Mouse (Mus musculus) lung, embryonic 15.5 days (tissue): Measurements from ENCODE around the gene Tmprss9. TPM values are rescaled to one million over a fixed set of nuclear protein-coding genes. Genes with fewer than 3 reads are reported as not detected.

ENCODE experiments used
- ATAC-seq: fragments of 200-750 bp; cut with Nextera tagmentation; 2 replicates; pipeline ENCODE4 v1.8.0; 2017; ENCODE audit warnings: moderate number of reproducible peaks, borderline replicate concordance; ENCODE audit not compliant: low FRiP score, low TSS enrichment; ENCODE audit errors: extremely low read depth
- H3K27ac ChIP-seq: fragments of 300-500 bp; sonication (generic); 2 replicates; pipeline ENCODE4 v1.5.1; 2015; ENCODE audit warnings: moderate library complexity, mild to moderate bottlenecking, inconsistent platforms
- H3K27me3 ChIP-seq: fragments of 300-500 bp; sonication (generic); 2 replicates; pipeline ENCODE4 v1.6.1; 2015; ENCODE audit warnings: inconsistent platforms
- H3K36me3 ChIP-seq: fragments of 300-500 bp; sonication (generic); 2 replicates; pipeline ENCODE4 v1.6.1; 2015; ENCODE audit warnings: inconsistent platforms
- H3K4me1 ChIP-seq: fragments of 300-500 bp; sonication (generic); 2 replicates; pipeline ENCODE4 v1.6.1; 2015; ENCODE audit warnings: inconsistent platforms
- H3K4me2 ChIP-seq: fragments of 300-500 bp; sonication (generic); 2 replicates; pipeline ENCODE4 v1.6.1; 2015; ENCODE audit warnings: inconsistent platforms, mild to moderate bottlenecking, moderate library complexity
- H3K4me3 ChIP-seq: fragments of 300-500 bp; sonication (generic); 2 replicates; pipeline ENCODE4 v1.5.1; 2015; ENCODE audit warnings: mild to moderate bottlenecking, inconsistent platforms
- H3K9ac ChIP-seq: fragments of 300-500 bp; sonication (generic); 2 replicates; pipeline ENCODE4 v1.6.1; 2015; ENCODE audit warnings: inconsistent platforms
- H3K9me3 ChIP-seq: fragments of 300-500 bp; sonication (generic); 2 replicates; pipeline ENCODE4 v1.6.1; 2016; ENCODE audit warnings: inconsistent platforms
- WGBS: fragments of 180-500 bp; shearing (Covaris S2); methylation state at CpG from one replicate; pipeline ENCODE4 v1.1.7; 2015; 5-methylcytosine and 5-hydroxymethylcytosine counted together
- microRNA counts: library from miRNA; unstranded; fragments of <30 nt; microRNA quantifications from one replicate; lab custom pipeline; 2016
- microRNA-seq: library from miRNA; unstranded; fragments of <30 nt; microRNA quantifications from one replicate; pipeline ENCODE4, GENCODE M21; 2016
- polyA plus RNA-seq: library from polyadenylated mRNA; unstranded; fragments of >200 nt; fragmentation: Nextera tagmentation; extraction: Ambion mirVana; gene quantifications from 2 replicates; pipeline ENCODE4 v1.2.1, GENCODE M21; 2015

Tmprss9 gene
- polyA plus RNA-seq, 1 experiment from 2014 or later: not detected

GRCm38 (mm10) chr10:80944231-80944630 is 72.6 kb downstream of the Tmprss9 start:
- Histone ChIP-seq H3K27ac (no peak overlapping the region), H3K36me3 (no peaks in the 10 kb centered on the region), H3K27me3 (no peaks in the 10 kb centered on the region), H3K9ac (no peak overlapping the region), H3K4me2 (no peak overlapping the region), H3K4me3 (no peak overlapping the region), H3K4me1 (peaks cover 46% of the 10 kb centered on the region), H3K9me3 (no peaks in the 10 kb centered on the region)
- WGBS: 71% methylated on average over 5 of the region's 5 CpGs
- no peak for ATAC-seq

GRCm38 (mm10) chr10:80946684-80947437 is 75.2 kb downstream of the Tmprss9 start:
- Histone ChIP-seq H3K4me1 (peaks cover 30% of the 10 kb centered on the region), H3K36me3 (no peaks in the 10 kb centered on the region), H3K27ac (peak overlapping the region; percentile 32), H3K4me2 (no peak overlapping the region), H3K4me3 (no peak overlapping the region), H3K9me3 (no peaks in the 10 kb centered on the region), H3K9ac (no peak overlapping the region), H3K27me3 (no peaks in the 10 kb centered on the region)
- ATAC-seq: no peak
- WGBS: 59% methylated on average over 14 of the region's 14 CpGs

GRCm38 (mm10) chr10:80947802-80948201 is 76.2 kb downstream of the Tmprss9 start:
- H3K9me3 ChIP-seq: no peaks in the 10 kb centered on the region
- H3K4me1 ChIP-seq: peaks cover 30% of the 10 kb centered on the region
- no peak for ATAC-seq
- H3K4me3 ChIP-seq: no peak overlapping the region
- peak overlapping the region; percentile 65 for H3K27ac ChIP-seq
- no peak overlapping the region for H3K4me2 ChIP-seq
- H3K9ac ChIP-seq: no peak overlapping the region
- no peaks in the 10 kb centered on the region for H3K27me3 ChIP-seq
- WGBS: 10% methylated on average over 2 of the region's 2 CpGs
- H3K36me3 ChIP-seq: no peaks in the 10 kb centered on the region

GRCm38 (mm10) chr10:80948570-80948969 is 76.9 kb downstream of the Tmprss9 start:
- Histone ChIP-seq H3K4me1 (peaks cover 30% of the 10 kb centered on the region), H3K27ac (peak overlapping the region; percentile 65; the same call in 1 of the 2 replicates), H3K4me3 (no peak overlapping the region), H3K4me2 (no peak overlapping the region), H3K9ac (no peak overlapping the region), H3K9me3 (no peaks in the 10 kb centered on the region), H3K36me3 (no peaks in the 10 kb centered on the region), H3K27me3 (no peaks in the 10 kb centered on the region)
- 25% methylated on average over 6 of the region's 6 CpGs for WGBS
- peak; percentile 53; the same call in 1 of the 2 replicates for ATAC-seq

GRCm38 (mm10) chr10:80949081-80949480 is 77.4 kb downstream of the Tmprss9 start:
- H3K4me2 ChIP-seq: no peak overlapping the region
- H3K4me3 ChIP-seq: no peak overlapping the region
- no peaks in the 10 kb centered on the region for H3K9me3 ChIP-seq
- H3K27me3 ChIP-seq: no peaks in the 10 kb centered on the region
- peaks cover 30% of the 10 kb centered on the region for H3K4me1 ChIP-seq
- 72% methylated on average over 3 of the region's 3 CpGs for WGBS
- H3K9ac ChIP-seq: no peak overlapping the region
- ATAC-seq: no peak
- no peaks in the 10 kb centered on the region for H3K36me3 ChIP-seq
- H3K27ac ChIP-seq: no peak overlapping the region

MicroRNAs within 50 kb of the gene (microRNA counts, 519-probe panel; counts per million panel counts)
- microRNA mmu-miR-1982 (lab: Ali Mortazavi, UCI): 19.7 counts per million

Small RNAs within 50 kb of the gene (microRNA-seq; reads per million reads assigned to microRNA genes)
- gene Mir1982: 1.7 reads per million

Other genes with a start within 250 kb of the Tmprss9 start
- gene Csnk1g2, start 249.0 kb upstream of the Tmprss9 start, polyA plus RNA-seq: 142 and 152 TPM in 2 replicates
- 83.0 and 85.2 TPM in 2 replicates for gene Btbd2, start 214.8 kb upstream of the Tmprss9 start, polyA plus RNA-seq
- 99.8 and 104 TPM in 2 replicates for gene Mknk2, start 193.7 kb upstream of the Tmprss9 start, polyA plus RNA-seq
- 44.5 and 44.7 TPM in 2 replicates for gene Mob3a, start 169.9 kb upstream of the Tmprss9 start, polyA plus RNA-seq
- 19.8 and 23.0 TPM in 2 replicates for gene Izumo4, start 169.7 kb upstream of the Tmprss9 start, polyA plus RNA-seq
- 68.2 and 72.4 TPM in 2 replicates for gene Ap3d1, start 129.6 kb upstream of the Tmprss9 start, polyA plus RNA-seq
- gene Dot1l, start 116.6 kb upstream of the Tmprss9 start, polyA plus RNA-seq: 15.5 and 18.3 TPM in 2 replicates
- 60.1 and 64.7 TPM in 2 replicates for gene Sf3a2, start 73.7 kb upstream of the Tmprss9 start, polyA plus RNA-seq
- 116 and 118 TPM in 2 replicates for gene Plekhj1, start 73.2 kb upstream of the Tmprss9 start, polyA plus RNA-seq
- gene Amh, start 66.6 kb upstream of the Tmprss9 start, polyA plus RNA-seq: 0.09 and 0.13 TPM in 2 replicates
- gene Jsrp1, start 58.4 kb upstream of the Tmprss9 start, polyA plus RNA-seq: 0.74 and 1.5 TPM in 2 replicates
- 1,965 and 1,985 TPM in 2 replicates for gene Oaz1, start 45.2 kb upstream of the Tmprss9 start, polyA plus RNA-seq
- 0.05 and 0.31 TPM in 2 replicates for gene Lingo3, start 27.8 kb upstream of the Tmprss9 start, polyA plus RNA-seq
- 254 and 281 TPM in 2 replicates for gene Lsm7, start 16.6 kb upstream of the Tmprss9 start, polyA plus RNA-seq
- gene Sppl2b, start 16.6 kb upstream of the Tmprss9 start, polyA plus RNA-seq: 39.1 and 40.8 TPM in 2 replicates
- 305 and 307 TPM in 2 replicates for gene Timm13, start 29.1 kb downstream of the Tmprss9 start, polyA plus RNA-seq
- gene Lmnb2, start 46.4 kb downstream of the Tmprss9 start, polyA plus RNA-seq: 55.8 and 60.4 TPM in 2 replicates
- gene Gadd45b, start 58.2 kb downstream of the Tmprss9 start, polyA plus RNA-seq: 42.7 and 42.9 TPM in 2 replicates
- 5.3 and 6.6 TPM in 2 replicates for gene Gng7, start 143.1 kb downstream of the Tmprss9 start, polyA plus RNA-seq
- gene Diras1, start 153.8 kb downstream of the Tmprss9 start, polyA plus RNA-seq: 0.11 and 0.30 TPM in 2 replicates
- 17.2 and 20.5 TPM in 2 replicates for gene Slc39a3, start 165.6 kb downstream of the Tmprss9 start, polyA plus RNA-seq
- 192 TPM in 2 replicates for gene Sgta, start 188.3 kb downstream of the Tmprss9 start, polyA plus RNA-seq
- 51.7 and 54.3 TPM in 2 replicates for gene Thop1, start 198.2 kb downstream of the Tmprss9 start, polyA plus RNA-seq
- 0.31 and 0.35 TPM in 2 replicates for gene Creb3l3, start 227.0 kb downstream of the Tmprss9 start, polyA plus RNA-seq
- gene Map2k2, start 234.1 kb downstream of the Tmprss9 start, polyA plus RNA-seq: 178 and 180 TPM in 2 replicates